Mouse (Mus musculus): ENCODE measurements around the gene Ugt2a1. TPM values are rescaled to one million over a fixed set of nuclear protein-coding genes. Genes with fewer than 3 reads are reported as not detected.

Gene Ugt2a1
- polyA plus RNA-seq, 2 experiments from 2014 or later: not detected

Other genes with a start within 250 kb of the Ugt2a1 start
- under 1 TPM in 1 of 2 experiments, not detected in 1; 0.23 TPM for gene Ugt2b37, start 236.1 kb downstream of the Ugt2a1 start, polyA plus RNA-seq (2017; shearing (Covaris generic))
- gene Ugt2a3, start 153.7 kb downstream of the Ugt2a1 start, polyA plus RNA-seq (2017; shearing (Covaris generic)): not detected
- gene Ugt2b38, start 66.7 kb downstream of the Ugt2a1 start, polyA plus RNA-seq (2017; shearing (Covaris generic)): not detected
- not detected for gene Ugt2a2, start 8.6 kb downstream of the Ugt2a1 start, polyA plus RNA-seq (2017; shearing (Covaris generic))
- not detected for gene Gm43638, start 4.1 kb downstream of the Ugt2a1 start, polyA plus RNA-seq (2017; shearing (Covaris generic))
- not detected for gene Sult1b1, start 47.3 kb upstream of the Ugt2a1 start, polyA plus RNA-seq (2017; shearing (Covaris generic))
- gene Sult1d1, start 78.2 kb upstream of the Ugt2a1 start, polyA plus RNA-seq (2017; shearing (Covaris generic)): not detected
- not detected for gene Sult1e1, start 100.7 kb upstream of the Ugt2a1 start, polyA plus RNA-seq (2017; shearing (Covaris generic))
- not detected for gene Csn1s1, start 175.3 kb upstream of the Ugt2a1 start, polyA plus RNA-seq (2017; shearing (Covaris generic))
- not detected for gene Csn2, start 208.8 kb upstream of the Ugt2a1 start, polyA plus RNA-seq (2017; shearing (Covaris generic))